Mouse (Mus musculus): ENCODE data around the gene Aph1a.
"Not testable (repeated sequence)": the region's sequence is repeated elsewhere in the genome, so short reads cannot be mapped to it uniquely, and the experiment has no call there.

The Aph1a gene

DNA sequence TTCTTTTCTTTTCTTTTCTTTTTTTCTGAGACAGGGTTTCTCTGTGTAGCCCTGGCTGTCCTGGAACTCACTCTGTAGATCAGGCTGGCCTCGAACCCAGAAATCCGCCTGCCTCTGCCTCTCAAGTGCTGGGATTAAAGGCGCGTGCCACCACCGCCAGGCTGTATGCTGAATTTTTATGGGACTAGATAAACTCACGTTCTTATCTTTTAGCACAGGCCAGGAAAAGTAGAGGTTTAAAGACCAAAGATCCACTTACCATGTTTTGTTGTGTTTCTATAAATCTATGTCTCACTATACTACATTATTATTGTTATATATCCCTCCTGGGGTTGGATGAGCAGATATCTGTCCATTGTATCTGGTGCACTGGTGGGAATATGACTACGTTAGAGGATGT lies 29.7 kb downstream of the Aph1a start:
- not testable (repeated sequence) for DNase-seq

GRCm38 (mm10) chr3:95924185-95924584 lies 30.4 kb downstream of the Aph1a start:
- no peak for DNase-seq

GRCm38 (mm10) chr3:95925087-95925486 lies 31.3 kb downstream of the Aph1a start:
- DNase-seq: no peak

DNA sequence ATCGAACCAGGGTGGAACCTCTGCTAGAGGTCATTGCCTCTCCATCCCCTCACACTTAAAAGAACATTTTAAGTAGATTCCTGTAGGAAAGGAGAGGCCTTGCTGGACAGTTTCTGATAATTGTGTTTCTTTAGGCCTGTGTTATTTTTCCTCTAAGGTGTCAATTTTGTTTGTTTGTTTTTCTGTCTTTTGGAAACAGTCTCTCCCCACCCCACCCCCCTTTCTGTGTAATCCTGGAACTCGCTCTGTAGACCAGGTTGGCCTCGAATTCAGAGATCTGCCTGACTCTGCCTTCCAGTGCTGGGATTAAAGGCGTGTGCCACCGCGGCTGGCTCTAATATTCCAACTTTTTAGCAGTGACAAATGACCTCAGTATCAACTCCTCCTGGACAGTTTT lies 34.5 kb downstream of the Aph1a start:
- no peak for DNase-seq

GRCm38 (mm10) chr3:95928658-95929503 lies 35.1 kb downstream of the Aph1a start, which contains the start of gene Anp32e:
Gene Anp32e, plus strand, starts transcription at chr3:95929246.
- DNase-seq: peak; percentile 98

DNA sequence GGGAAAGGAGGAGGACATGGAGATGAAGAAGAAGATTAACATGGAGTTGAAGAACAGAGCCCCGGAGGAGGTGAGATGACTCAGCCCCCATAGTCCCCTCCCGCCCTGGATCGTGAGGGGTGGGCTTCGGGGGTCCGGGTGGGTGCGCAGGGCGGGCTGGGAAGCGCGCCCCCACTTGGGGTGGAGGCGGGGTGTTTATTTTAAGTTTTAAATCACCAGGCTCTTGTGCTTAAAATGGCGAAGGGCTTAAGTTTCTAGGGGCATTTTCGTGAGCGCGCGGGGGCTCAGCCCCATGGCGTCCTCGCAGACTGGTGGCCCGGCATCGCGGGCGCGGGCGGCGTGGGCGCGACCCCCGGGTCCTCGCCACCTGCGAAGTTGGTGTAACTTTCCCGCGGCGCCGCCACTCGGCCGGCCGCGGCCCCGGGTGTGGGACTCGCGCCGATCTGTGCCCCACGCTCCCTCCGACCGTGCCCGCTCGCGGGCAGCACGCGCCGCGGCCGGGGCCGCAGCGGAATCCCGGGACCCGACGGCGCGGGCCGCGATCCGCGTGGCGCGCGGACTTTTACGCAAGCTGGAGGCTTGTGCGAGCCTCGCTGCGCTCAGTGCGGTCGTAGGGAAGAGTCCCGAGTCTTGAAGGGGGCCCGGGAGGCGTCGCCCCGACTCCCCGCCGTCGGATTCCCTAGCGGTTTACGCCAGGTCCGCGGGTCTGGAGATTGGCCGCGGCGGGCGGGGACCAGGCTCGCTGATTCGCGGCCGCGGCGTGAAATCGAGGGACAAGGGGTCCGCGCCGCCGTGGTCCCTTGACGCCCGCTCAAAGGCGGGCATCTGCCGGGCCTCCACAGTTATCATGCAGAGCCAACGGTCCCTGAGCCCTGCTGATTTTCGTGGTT lies 36.1 kb downstream of the Aph1a start:
- peak; percentile 42 for DNase-seq

GRCm38 (mm10) chr3:95930471-95930789 lies 36.7 kb downstream of the Aph1a start:
- no peak for DNase-seq

DNA sequence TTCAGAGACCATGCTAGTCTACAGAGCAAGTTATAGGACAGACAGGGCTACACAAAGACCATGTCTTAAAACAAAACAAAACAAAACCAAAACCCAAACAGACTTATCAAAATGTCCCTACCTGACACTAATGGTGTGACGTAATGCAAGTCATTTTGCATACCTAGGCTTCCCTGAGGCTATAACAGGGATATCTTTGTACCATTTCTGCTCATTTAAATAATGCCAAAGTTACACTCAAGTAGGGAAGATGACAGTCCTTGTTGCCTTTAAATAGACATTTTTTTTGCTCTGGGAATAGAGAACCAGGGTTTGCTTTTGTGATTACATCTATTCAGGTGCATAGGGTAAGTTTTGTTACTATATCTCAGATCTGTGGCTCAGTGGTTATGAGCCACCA lies 37.7 kb downstream of the Aph1a start:
- no peak for DNase-seq

DNA sequence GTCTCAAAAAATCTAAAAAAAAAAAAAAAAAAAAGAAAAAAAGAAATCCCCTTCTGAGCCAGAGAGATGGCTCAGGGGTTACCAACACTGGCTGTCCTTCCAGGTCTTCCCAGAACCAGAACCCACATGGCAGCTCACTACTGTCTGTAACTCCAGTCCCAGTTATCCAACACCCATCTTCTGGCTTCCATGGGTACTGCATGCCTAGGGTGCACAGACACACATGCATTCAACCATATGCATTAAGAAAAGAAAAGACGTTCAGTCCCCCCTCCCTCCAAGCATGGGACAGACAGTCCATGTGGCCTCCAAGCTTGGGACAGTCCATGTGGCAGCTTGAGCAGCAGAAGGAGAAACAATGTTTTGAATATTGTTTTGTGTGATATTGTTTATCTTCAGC lies 38.4 kb downstream of the Aph1a start:
- DNase-seq: no peak

DNA sequence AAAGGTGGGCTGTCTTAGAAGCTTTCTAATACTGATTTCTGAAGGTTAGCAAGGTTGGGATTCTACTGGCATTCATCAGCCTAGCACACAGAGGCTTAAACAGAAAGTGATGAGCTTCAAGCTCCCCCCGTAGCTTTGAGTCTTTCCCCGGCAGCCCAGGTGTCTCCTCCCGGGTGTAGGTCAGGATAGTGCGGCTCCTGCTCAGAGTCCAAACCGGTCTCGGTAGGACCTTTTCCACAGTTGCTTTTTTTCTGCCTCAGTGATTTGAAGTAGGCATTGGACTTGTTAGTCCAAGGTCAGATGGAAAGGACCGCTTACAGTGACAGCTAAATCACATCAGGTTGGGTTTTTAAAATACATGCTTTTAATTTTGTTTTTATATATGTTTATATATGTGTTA lies 38.8 kb downstream of the Aph1a start:
- DNase-seq: no peak

GRCm38 (mm10) chr3:95933111-95933750 lies 39.5 kb downstream of the Aph1a start:
- DNase-seq: no peak

DNA sequence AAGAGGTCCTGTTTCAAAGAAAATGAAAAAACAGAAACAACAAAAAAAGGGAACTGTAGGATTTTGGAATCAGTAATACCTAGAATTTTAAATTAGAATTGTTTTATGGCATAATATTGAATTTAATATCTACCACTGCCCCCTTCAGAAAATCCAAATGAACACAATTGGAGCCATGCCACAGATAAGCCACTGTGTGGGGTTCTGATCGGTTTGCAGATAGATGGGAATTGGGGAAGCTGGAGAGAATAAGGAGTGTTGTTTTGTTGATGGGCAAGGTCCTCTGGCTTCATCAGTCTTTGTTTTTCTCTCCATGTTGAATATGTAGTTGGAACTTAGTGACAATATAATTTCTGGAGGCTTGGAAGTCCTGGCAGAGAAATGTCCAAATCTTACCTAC lies 40.7 kb downstream of the Aph1a start:
- no peak for DNase-seq

GRCm38 (mm10) chr3:95938217-95938616 lies 44.4 kb downstream of the Aph1a start:
- no peak for DNase-seq

DNA sequence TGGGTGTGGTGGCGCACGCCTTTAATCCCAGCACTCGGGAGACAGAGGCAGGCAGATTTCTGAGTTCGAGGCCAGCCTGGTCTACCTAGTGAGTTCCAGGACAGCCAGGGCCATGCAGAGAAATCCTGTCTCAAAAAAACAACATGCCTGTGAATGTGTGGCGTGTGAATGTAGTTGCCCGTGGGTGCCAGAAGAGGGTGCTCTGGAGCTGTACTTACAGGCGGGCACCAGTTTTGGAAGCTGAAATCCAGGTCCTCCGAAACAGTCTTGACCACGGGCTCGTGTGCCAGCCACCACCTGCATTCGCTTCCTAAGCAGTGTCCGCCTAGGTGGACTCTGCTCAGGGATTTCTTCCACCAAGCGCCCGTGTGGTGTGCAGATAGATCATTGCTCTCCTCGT lies 45.1 kb downstream of the Aph1a start:
- DNase-seq: no peak

DNA sequence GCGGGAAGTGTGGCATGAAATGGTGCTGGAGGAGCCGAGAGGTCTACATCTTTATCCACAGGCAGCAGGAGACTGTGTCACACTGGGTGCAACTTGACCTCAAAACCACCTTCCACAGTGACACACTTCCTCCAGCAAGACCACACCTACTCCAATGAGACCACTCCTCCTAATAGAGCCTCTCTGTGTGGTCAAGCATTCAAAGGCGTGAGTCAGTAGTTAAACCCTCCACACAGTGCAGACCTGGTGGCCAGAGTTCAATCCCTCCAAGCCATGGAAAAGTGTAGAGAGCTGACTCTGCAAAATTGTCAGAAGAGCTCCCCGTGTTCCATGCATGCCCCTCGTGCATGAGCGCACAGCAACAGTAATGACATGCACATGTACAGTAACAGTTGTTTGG lies 49.0 kb downstream of the Aph1a start:
- no peak for DNase-seq

- DNase-seq: no peak
Measured at GRCm38 (mm10) chr3:95943226-95943625, 49.5 kb downstream of the Aph1a start.

DNA sequence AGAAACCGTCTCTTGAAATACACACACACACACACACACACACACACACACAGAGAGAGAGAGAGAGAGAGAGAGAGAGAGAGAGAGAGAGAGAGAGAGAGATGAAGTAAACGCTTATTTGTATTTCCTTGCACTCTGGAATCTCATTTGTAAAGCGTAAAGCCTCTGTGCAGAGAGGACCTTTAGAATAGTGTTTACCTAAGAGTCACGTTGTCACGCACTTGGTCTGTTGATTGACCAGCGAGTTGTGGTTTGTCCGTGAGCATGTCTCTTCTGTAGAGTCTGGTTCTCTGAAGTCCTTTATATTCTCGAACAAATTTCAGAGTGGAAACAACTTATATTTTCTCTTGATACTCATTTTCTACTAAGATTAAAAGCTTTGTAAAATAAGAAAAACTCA lies 51.0 kb downstream of the Aph1a start:
- no peak for DNase-seq

- no peak for DNase-seq
Measured at GRCm38 (mm10) chr3:95945731-95946240, 52.0 kb downstream of the Aph1a start.
